Mouse (Mus musculus) heart, adult 2 months (tissue): Measurements from ENCODE around the gene Aebp2.

ENCODE experiments used
- CTCF ChIP-seq: fragments of 200-600 bp; IDR thresholded peaks from 2 replicates; pipeline ENCODE4 v1.8.1; 2022; ENCODE audit warnings: antibody characterized with exemption, mild to moderate bottlenecking, moderate library complexity
- EP300 ChIP-seq: fragments of 200-500 bp; IDR thresholded peaks from 2 replicates; pipeline ENCODE4 v1.6.1; 2011; ENCODE audit warnings: low read depth, low read length, control low read depth; ENCODE audit not compliant: insufficient read depth
- POLR2A ChIP-seq: fragments of 200-500 bp; IDR thresholded peaks from 2 replicates; pipeline ENCODE4 v1.6.1; 2011; ENCODE audit warnings: mild to moderate bottlenecking, low read depth, low read length, control low read depth; ENCODE audit not compliant: insufficient read depth

DNA sequence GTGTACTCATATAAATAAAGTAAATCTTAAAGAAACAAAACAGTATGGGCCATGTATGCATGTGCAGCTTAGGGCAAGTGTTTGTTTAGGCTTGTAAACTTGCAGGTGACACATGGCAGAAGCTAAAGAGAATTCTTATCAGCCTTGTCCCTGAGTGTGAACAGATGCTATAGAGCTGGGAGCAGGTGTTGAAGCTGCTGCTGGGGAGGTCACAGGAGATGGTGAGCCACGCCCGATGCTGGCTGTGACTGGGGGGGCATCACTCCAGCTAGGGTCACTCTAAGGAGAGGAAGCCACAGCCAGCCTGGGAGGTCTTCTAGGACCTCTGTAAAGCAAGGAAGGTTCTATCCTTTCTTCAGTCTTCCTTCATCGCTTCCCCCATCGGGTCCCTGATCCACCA lies 53.6 kb downstream of the Aebp2 start:
- TF ChIP-seq CTCF (no peak), EP300 (no peak), POLR2A (no peak)
